Mouse (Mus musculus) liver, embryonic 12.5 days (tissue): ENCODE data around the gene Szrd1. TPM values are rescaled to one million over a fixed set of nuclear protein-coding genes. Genes with fewer than 3 reads are reported as not detected.
A peak's percentile ranks its signal among the peaks of the same experiment; 100 is the strongest.

Experiments
- ATAC-seq: fragments of 200-750 bp; cut with Nextera tagmentation; 2 replicates; pipeline ENCODE4 v1.8.0; 2017; ENCODE audit warnings: moderate number of reproducible peaks, mild to moderate bottlenecking, moderate library complexity
- H3K27ac ChIP-seq: fragments of 300-500 bp; sonication (generic); 2 replicates; pipeline ENCODE4 v1.5.1; 2016; ENCODE audit warnings: mild to moderate bottlenecking
- H3K27me3 ChIP-seq: fragments of 300-500 bp; sonication (generic); replicated peaks from 2 replicates; pipeline ENCODE4 v1.6.1; 2016; ENCODE audit warnings: mild to moderate bottlenecking, moderate library complexity
- H3K36me3 ChIP-seq: fragments of 300-500 bp; sonication (generic); 2 replicates; pipeline ENCODE4 v1.6.1; 2016; ENCODE audit warnings: mild to moderate bottlenecking, moderate library complexity
- H3K4me1 ChIP-seq: fragments of 300-500 bp; sonication (generic); 2 replicates; pipeline ENCODE4 v1.6.1; 2016
- H3K4me2 ChIP-seq: fragments of 300-500 bp; sonication (generic); 2 replicates; pipeline ENCODE4 v1.6.1; 2016; ENCODE audit warnings: mild to moderate bottlenecking, moderate library complexity
- H3K4me3 ChIP-seq: fragments of 300-500 bp; sonication (generic); 2 replicates; pipeline ENCODE4 v1.5.1; 2016; ENCODE audit warnings: mild to moderate bottlenecking, moderate library complexity
- H3K9ac ChIP-seq: fragments of 300-500 bp; sonication (generic); 2 replicates; pipeline ENCODE4 v1.6.1; 2016; ENCODE audit warnings: mild to moderate bottlenecking, moderate library complexity
- H3K9me3 ChIP-seq: fragments of 300-500 bp; sonication (generic); replicated peaks from 2 replicates; pipeline ENCODE4 v1.6.1; 2016; ENCODE audit warnings: mild to moderate bottlenecking, moderate library complexity
- WGBS: fragments of 180-500 bp; shearing (Covaris S2); methylation state at CpG from one replicate; pipeline ENCODE4 v1.1.7; 2016; ENCODE audit not compliant: insufficient replicate concordance; 5-methylcytosine and 5-hydroxymethylcytosine counted together
- polyA plus RNA-seq: library from polyadenylated mRNA; unstranded; fragments of >200 nt; fragmentation: Nextera tagmentation; extraction: Ambion mirVana; gene quantifications from 2 replicates; pipeline ENCODE4 v1.2.1, GENCODE M21; 2016

Szrd1 gene
- polyA plus RNA-seq, 1 experiment from 2014 or later: 21.3 TPM

- H3K9me3 ChIP-seq: 0 out of 2 replicates have a peak, but pooled peaks cover 9% of the 10 kb centered on the region
- H3K4me3 ChIP-seq: no peak overlapping the region
- H3K4me1 ChIP-seq: no peaks in the 10 kb centered on the region
- no peak overlapping the region for H3K27ac ChIP-seq
- no peak overlapping the region for H3K9ac ChIP-seq
- no peak overlapping the region for H3K4me2 ChIP-seq
- 0 out of 2 replicates have a peak, but pooled peaks cover 9% of the 10 kb centered on the region for H3K27me3 ChIP-seq
- ATAC-seq: no peak
- WGBS: 74% methylated on average over 16 of the region's 16 CpGs
- peaks cover 15% of the 10 kb centered on the region for H3K36me3 ChIP-seq
Observed at GRCm38 (mm10) chr4:141106526-141107183, 32.9 kb downstream of the Szrd1 start.

GRCm38 (mm10) chr4:141101855-141102254 is 37.7 kb downstream of the Szrd1 start:
- Histone ChIP-seq H3K27me3 (0 out of 2 replicates have a peak, but pooled peaks cover 9% of the 10 kb centered on the region), H3K4me1 (peaks cover 23% of the 10 kb centered on the region), H3K4me3 (no peak overlapping the region), H3K27ac (no peak overlapping the region), H3K4me2 (no peak overlapping the region), H3K36me3 (no peaks in the 10 kb centered on the region), H3K9me3 (no peaks in the 10 kb centered on the region), H3K9ac (no peak overlapping the region)
- ATAC-seq: no peak
- WGBS: 54% methylated on average over 6 of the region's 6 CpGs

GRCm38 (mm10) chr4:141101291-141101690 is 38.3 kb downstream of the Szrd1 start:
- Histone ChIP-seq H3K27ac (no peak overlapping the region), H3K4me3 (no peak overlapping the region), H3K4me1 (peaks cover 29% of the 10 kb centered on the region), H3K36me3 (no peaks in the 10 kb centered on the region), H3K27me3 (0 out of 2 replicates have a peak, but pooled peaks cover 9% of the 10 kb centered on the region), H3K4me2 (no peak overlapping the region), H3K9me3 (no peaks in the 10 kb centered on the region), H3K9ac (no peak overlapping the region)
- no peak for ATAC-seq
- WGBS: 87% methylated on average over 9 of the region's 9 CpGs

- no peak for ATAC-seq
- no peak overlapping the region for H3K9ac ChIP-seq
- no peaks in the 10 kb centered on the region for H3K36me3 ChIP-seq
- 65% methylated on average over 5 of the region's 5 CpGs for WGBS
- no peak overlapping the region for H3K27ac ChIP-seq
- H3K4me2 ChIP-seq: no peak overlapping the region
- no peak overlapping the region for H3K4me3 ChIP-seq
- no peaks in the 10 kb centered on the region for H3K9me3 ChIP-seq
- H3K4me1 ChIP-seq: peaks cover 32% of the 10 kb centered on the region
- 0 out of 2 replicates have a peak, but pooled peaks cover 9% of the 10 kb centered on the region for H3K27me3 ChIP-seq
Observed at GRCm38 (mm10) chr4:141099956-141100355, 39.6 kb downstream of the Szrd1 start.

GRCm38 (mm10) chr4:141098935-141099334 is 40.6 kb downstream of the Szrd1 start:
- WGBS: 22% methylated on average over 4 of the region's 4 CpGs
- peak overlapping the region; percentile 21 for H3K4me2 ChIP-seq
- H3K36me3 ChIP-seq: no peaks in the 10 kb centered on the region
- peaks cover 32% of the 10 kb centered on the region for H3K4me1 ChIP-seq
- no peak overlapping the region for H3K4me3 ChIP-seq
- H3K9ac ChIP-seq: no peak overlapping the region
- H3K27ac ChIP-seq: no peak overlapping the region
- peak; percentile 74 for ATAC-seq
- no peaks in the 10 kb centered on the region for H3K9me3 ChIP-seq
- 0 out of 2 replicates have a peak, but pooled peaks cover under 1% of the 10 kb centered on the region for H3K27me3 ChIP-seq

- no peak for ATAC-seq
- H3K27ac ChIP-seq: no peak overlapping the region
- H3K4me2 ChIP-seq: no peak overlapping the region
- no peak overlapping the region for H3K4me3 ChIP-seq
- WGBS: 35% methylated on average over 9 of the region's 9 CpGs
- peaks cover 32% of the 10 kb centered on the region for H3K4me1 ChIP-seq
- H3K36me3 ChIP-seq: no peaks in the 10 kb centered on the region
- no peak overlapping the region for H3K9ac ChIP-seq
- no peaks in the 10 kb centered on the region for H3K9me3 ChIP-seq
- H3K27me3 ChIP-seq: no peaks in the 10 kb centered on the region
Observed at GRCm38 (mm10) chr4:141096710-141097109, 42.9 kb downstream of the Szrd1 start.

GRCm38 (mm10) chr4:141095016-141095415 is 44.6 kb downstream of the Szrd1 start:
- H3K9me3 ChIP-seq: no peaks in the 10 kb centered on the region
- no peak overlapping the region for H3K4me3 ChIP-seq
- H3K4me1 ChIP-seq: peaks cover 29% of the 10 kb centered on the region
- 79% methylated on average over 10 of the region's 10 CpGs for WGBS
- H3K27me3 ChIP-seq: 0 out of 2 replicates have a peak, but pooled peaks cover 7% of the 10 kb centered on the region
- no peak overlapping the region for H3K27ac ChIP-seq
- no peak overlapping the region for H3K9ac ChIP-seq
- H3K36me3 ChIP-seq: no peaks in the 10 kb centered on the region
- H3K4me2 ChIP-seq: no peak overlapping the region
- no peak for ATAC-seq

GRCm38 (mm10) chr4:141088714-141089113 is 50.9 kb downstream of the Szrd1 start:
- Histone ChIP-seq H3K36me3 (no peaks in the 10 kb centered on the region), H3K9me3 (no peaks in the 10 kb centered on the region), H3K4me3 (no peak overlapping the region), H3K9ac (no peak overlapping the region), H3K4me1 (peaks cover 22% of the 10 kb centered on the region), H3K4me2 (no peak overlapping the region), H3K27ac (no peak overlapping the region), H3K27me3 (0 out of 2 replicates have a peak, but pooled peaks cover 13% of the 10 kb centered on the region)
- ATAC-seq: no peak
- 72% methylated on average over 9 of the region's 9 CpGs for WGBS

- H3K4me3 ChIP-seq: no peak within 1 kb of the TSS
- no peak for ATAC-seq
Observed at GRCm38 (mm10) chr4:141088033-141088432, 51.5 kb downstream of the Szrd1 start, which contains the start of gene Spata21. Gene Spata21 (plus strand): TSS chr4:141088333.

GRCm38 (mm10) chr4:141086862-141087261 is 52.7 kb downstream of the Szrd1 start:
- H3K9me3 ChIP-seq: no peaks in the 10 kb centered on the region
- H3K4me2 ChIP-seq: peak overlapping the region; percentile 44
- H3K4me1 ChIP-seq: peaks cover 22% of the 10 kb centered on the region
- no peaks in the 10 kb centered on the region for H3K36me3 ChIP-seq
- H3K4me3 ChIP-seq: no peak overlapping the region
- peak overlapping the region; percentile 60; the same call in 1 of the 2 replicates for H3K27ac ChIP-seq
- H3K27me3 ChIP-seq: 0 out of 2 replicates have a peak, but pooled peaks cover 13% of the 10 kb centered on the region
- no peak overlapping the region for H3K9ac ChIP-seq
- peak; percentile 87 for ATAC-seq
- 34% methylated on average over 10 of the region's 10 CpGs for WGBS

More at GRCm38 (mm10) chr4:141088033-141088432, 51.5 kb downstream of the Szrd1 start, which contains the start of gene Spata21:
- Histone ChIP-seq H3K36me3 (no peaks in the 10 kb centered on the region), H3K4me2 (peak within 1 kb of the TSS; percentile 44; the same call in 1 of the 2 replicates), H3K9ac (no peak within 1 kb of the TSS), H3K27me3 (0 out of 2 replicates have a peak, but pooled peaks cover 13% of the 10 kb centered on the region), H3K27ac (peak within 1 kb of the TSS; percentile 36; the same call in 1 of the 2 replicates), H3K4me1 (peaks cover 22% of the 10 kb centered on the region), H3K9me3 (no peaks in the 10 kb centered on the region)
- 63% methylated on average over 6 of the region's 6 CpGs for WGBS

GRCm38 (mm10) chr4:141078510-141079137 is 61.0 kb downstream of the Szrd1 start:
- H3K27ac ChIP-seq: 0 out of 2 replicates have a peak overlapping the region, but pooled peaks have one; percentile 16
- no peak for ATAC-seq
- no peaks in the 10 kb centered on the region for H3K27me3 ChIP-seq
- WGBS: 69% methylated on average over 18 of the region's 18 CpGs
- peak overlapping the region; percentile 98; the same call in 1 of the 2 replicates for H3K4me3 ChIP-seq
- peaks cover 45% of the 10 kb centered on the region for H3K4me1 ChIP-seq
- H3K9me3 ChIP-seq: no peaks in the 10 kb centered on the region
- peak overlapping the region; percentile 90 for H3K4me2 ChIP-seq
- H3K36me3 ChIP-seq: peaks cover 29% of the 10 kb centered on the region
- no peak overlapping the region for H3K9ac ChIP-seq
